Mouse (Mus musculus) forebrain, embryonic 12.5 days (tissue): ENCODE measurements around the gene Tox2. TPM values are rescaled to one million over a fixed set of nuclear protein-coding genes. Genes with fewer than 3 reads are reported as not detected.

Experiments
- ATAC-seq: fragments of 200-750 bp; cut with Nextera tagmentation; 2 replicates; pipeline ENCODE4 v1.8.0; 2017; ENCODE audit warnings: moderate TSS enrichment; ENCODE audit not compliant: low FRiP score
- H3K27ac ChIP-seq: fragments of 300-500 bp; sonication (generic); 2 replicates; pipeline ENCODE4 v1.5.1; 2016; ENCODE audit warnings: mild to moderate bottlenecking
- H3K27me3 ChIP-seq: fragments of 300-500 bp; sonication (generic); 2 replicates; pipeline ENCODE4 v1.6.1; 2016; ENCODE audit warnings: mild to moderate bottlenecking
- H3K36me3 ChIP-seq: fragments of 300-500 bp; sonication (generic); replicated peaks from 2 replicates; pipeline ENCODE4 v1.6.1; 2016; ENCODE audit warnings: mild to moderate bottlenecking
- H3K4me1 ChIP-seq: fragments of 300-500 bp; sonication (generic); 2 replicates; pipeline ENCODE4 v1.6.1; 2016
- H3K4me2 ChIP-seq: fragments of 300-500 bp; sonication (generic); 2 replicates; pipeline ENCODE4 v1.6.1; 2016; ENCODE audit warnings: mild to moderate bottlenecking, moderate library complexity
- H3K4me3 ChIP-seq: fragments of 300-500 bp; sonication (generic); replicated peaks from 2 replicates; pipeline ENCODE4 v1.5.1; 2016; ENCODE audit warnings: mild to moderate bottlenecking
- H3K9ac ChIP-seq: fragments of 300-500 bp; sonication (generic); 2 replicates; pipeline ENCODE4 v1.6.1; 2016; ENCODE audit warnings: mild to moderate bottlenecking
- H3K9me3 ChIP-seq: fragments of 300-500 bp; sonication (generic); 2 replicates; pipeline ENCODE4 v1.6.1; 2016
- WGBS: fragments of 180-500 bp; shearing (Covaris S2); methylation state at CpG from one replicate; pipeline ENCODE4 v1.1.7; 2016; 5-methylcytosine and 5-hydroxymethylcytosine counted together
- polyA plus RNA-seq: library from polyadenylated mRNA; unstranded; fragments of >200 nt; fragmentation: Nextera tagmentation; extraction: Ambion mirVana; gene quantifications from 2 replicates; pipeline ENCODE4 v1.2.1, GENCODE M21; 2016

Tox2 gene
- polyA plus RNA-seq, 1 experiment from 2014 or later = 27.2 TPM

DNA sequence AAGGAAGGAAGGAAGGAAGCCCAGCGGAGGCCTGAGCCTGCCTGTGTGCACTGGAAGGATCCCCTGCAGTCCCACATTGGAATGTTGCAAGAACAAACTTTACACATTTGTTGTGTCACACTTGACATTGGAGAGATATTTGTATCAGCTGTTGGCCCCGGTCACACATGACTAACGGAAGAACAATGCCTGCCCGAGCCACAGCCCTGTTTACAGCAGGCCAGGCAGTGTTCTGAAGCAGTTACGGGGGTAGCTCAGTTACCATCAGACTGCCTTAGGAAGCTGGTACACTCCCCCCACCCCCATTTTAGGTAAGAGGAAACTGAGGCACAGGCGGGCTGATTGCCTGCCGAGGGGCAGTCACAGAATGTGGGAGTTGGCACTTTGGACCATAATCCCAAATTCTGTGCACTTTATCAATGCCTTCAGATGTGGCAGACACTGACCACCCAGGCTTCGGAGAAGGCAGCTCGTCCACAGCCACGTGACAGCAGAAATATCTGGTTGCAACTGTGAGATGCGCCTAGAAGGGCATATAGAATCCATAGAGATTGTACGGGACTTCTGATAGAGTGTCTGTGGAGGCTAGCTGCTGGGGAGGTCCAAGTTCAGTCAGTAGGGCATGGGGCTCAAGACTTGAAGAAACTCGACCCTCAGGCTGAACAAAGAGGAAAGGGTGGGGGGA, 142.2 kb downstream of the Tox2 start:
- no peaks in the 10 kb centered on the region for H3K9me3 ChIP-seq
- WGBS = 78% methylated on average over 13 of the region's 13 CpGs

DNA sequence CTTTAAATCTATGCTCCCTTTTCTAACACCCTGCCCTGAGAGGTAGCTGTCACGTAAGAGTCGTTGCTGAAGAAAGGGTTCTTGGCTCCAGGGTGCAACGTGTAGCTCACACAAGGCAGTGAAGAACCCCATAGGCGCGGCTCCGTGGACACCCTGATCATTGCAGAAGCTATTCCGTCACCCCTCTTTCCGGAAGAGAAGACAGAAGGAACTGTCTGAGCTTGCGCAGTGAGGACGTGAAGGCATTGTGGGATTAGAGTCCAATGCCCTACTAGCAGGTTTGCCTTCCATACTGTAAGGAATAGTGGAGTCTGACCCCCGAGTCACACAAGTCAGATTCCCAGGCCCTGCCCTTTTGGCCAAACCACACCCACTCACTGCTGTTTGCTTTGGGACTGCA, 143.6 kb downstream of the Tox2 start:
- ATAC-seq = no peak
- Histone ChIP-seq H3K27me3 (peaks cover 10% of the 10 kb centered on the region), H3K4me3 (no peak overlapping the region), H3K4me2 (no peak overlapping the region), H3K4me1 (no peaks in the 10 kb centered on the region), H3K9ac (no peak overlapping the region), H3K27ac (no peak overlapping the region), H3K9me3 (no peaks in the 10 kb centered on the region), H3K36me3 (no peaks in the 10 kb centered on the region)
- 88% methylated on average over 11 of the region's 11 CpGs for WGBS

More for the DNA sequence above, 142.2 kb downstream of the Tox2 start:
- Histone ChIP-seq H3K27me3 (peaks cover 24% of the 10 kb centered on the region), H3K4me1 (no peaks in the 10 kb centered on the region), H3K27ac (no peak overlapping the region), H3K4me2 (no peak overlapping the region), H3K4me3 (no peak overlapping the region), H3K9ac (no peak overlapping the region), H3K36me3 (no peaks in the 10 kb centered on the region)
- ATAC-seq = no peak

DNA sequence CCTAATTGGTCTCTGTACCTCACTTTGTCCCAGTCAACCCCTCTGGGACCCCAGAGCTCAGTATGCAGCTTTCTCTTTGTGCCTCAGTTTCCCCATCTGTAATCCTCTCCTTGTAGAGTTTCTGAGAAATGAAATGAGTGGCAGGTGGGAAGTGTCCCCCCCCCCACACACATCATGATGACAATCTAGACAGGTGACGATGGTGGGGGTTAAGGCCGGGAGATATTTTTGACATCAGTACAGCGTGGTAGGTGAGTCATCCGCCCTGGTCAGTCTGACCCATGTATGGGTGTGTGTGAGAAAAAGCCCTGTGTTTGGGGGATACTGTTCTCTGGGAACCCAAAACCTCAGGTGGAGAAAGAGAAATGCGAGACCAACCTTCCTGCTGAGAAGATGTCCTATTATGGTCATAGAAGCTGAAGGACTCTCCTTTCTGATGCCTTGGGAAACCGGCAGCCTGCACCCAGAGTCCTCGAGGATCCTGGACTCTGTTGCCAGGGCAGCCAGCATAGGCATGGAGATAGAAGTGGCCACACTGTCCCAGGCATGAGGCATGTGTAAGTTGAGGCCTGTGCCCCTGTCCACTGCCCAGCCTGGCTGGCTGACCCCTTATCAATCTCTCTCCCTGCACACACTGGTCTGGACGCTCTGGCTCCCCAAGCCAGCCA, 144.7 kb downstream of the Tox2 start:
- ATAC-seq = no peak
- H3K9me3 ChIP-seq = no peaks in the 10 kb centered on the region
- H3K4me2 ChIP-seq = no peak overlapping the region
- no peak overlapping the region for H3K27ac ChIP-seq
- H3K4me3 ChIP-seq = no peak overlapping the region
- H3K4me1 ChIP-seq = no peaks in the 10 kb centered on the region
- H3K36me3 ChIP-seq = no peaks in the 10 kb centered on the region
- H3K27me3 ChIP-seq = peaks cover 7% of the 10 kb centered on the region; the same call in 1 of the 2 replicates
- no peak overlapping the region for H3K9ac ChIP-seq
- WGBS = 87% methylated on average over 8 of the region's 8 CpGs

DNA sequence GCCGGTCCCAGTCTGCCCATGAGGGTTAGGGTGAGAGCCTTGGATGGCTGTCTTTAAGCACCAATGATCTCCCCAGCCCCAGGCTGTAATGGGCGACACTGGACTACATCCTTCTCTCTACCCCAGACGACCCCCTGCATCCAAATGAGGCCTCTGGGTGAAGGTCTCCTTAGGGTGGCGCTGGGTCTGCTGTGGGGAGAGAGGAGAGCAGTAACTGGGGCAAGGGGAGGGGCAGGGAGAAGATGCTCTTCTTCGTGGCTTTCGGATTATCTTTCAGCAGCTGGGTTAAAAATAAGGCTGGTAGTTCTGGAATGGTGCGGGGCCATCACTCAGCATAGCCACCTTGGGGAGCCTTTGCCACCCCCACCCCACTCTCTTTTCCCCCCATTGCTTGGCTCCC, 145.8 kb downstream of the Tox2 start:
- Histone ChIP-seq H3K9me3 (no peaks in the 10 kb centered on the region), H3K36me3 (no peaks in the 10 kb centered on the region), H3K9ac (no peak overlapping the region), H3K4me2 (no peak overlapping the region), H3K27ac (no peak overlapping the region), H3K27me3 (peaks cover 7% of the 10 kb centered on the region; the same call in 1 of the 2 replicates), H3K4me3 (no peak overlapping the region), H3K4me1 (no peaks in the 10 kb centered on the region)
- ATAC-seq = no peak
- WGBS = 73% methylated on average over 7 of the region's 7 CpGs

DNA sequence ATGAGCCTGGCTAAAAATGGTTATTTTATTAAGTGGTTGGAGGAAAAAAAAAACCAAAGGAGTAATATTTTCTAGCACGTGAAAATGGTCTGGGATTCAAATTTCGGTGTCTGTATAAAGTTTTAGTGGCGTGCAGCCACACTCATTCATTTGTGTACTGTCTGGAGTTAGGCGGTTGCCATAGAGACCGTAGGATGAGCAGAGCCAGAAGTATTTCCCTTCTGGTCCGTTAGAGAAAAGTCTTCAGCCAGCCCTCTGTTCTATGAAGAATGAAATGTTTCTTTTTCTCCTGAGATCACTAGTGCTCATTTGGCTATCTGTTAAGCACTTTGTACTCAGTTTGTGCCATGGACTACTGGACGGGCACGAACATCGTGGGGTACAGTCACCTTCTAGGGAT, 146.5 kb downstream of the Tox2 start:
- peaks cover 7% of the 10 kb centered on the region; the same call in 1 of the 2 replicates for H3K27me3 ChIP-seq
- no peak overlapping the region for H3K27ac ChIP-seq
- H3K36me3 ChIP-seq = no peaks in the 10 kb centered on the region
- H3K9me3 ChIP-seq = no peaks in the 10 kb centered on the region
- no peak overlapping the region for H3K9ac ChIP-seq
- no peak overlapping the region for H3K4me3 ChIP-seq
- H3K4me1 ChIP-seq = no peaks in the 10 kb centered on the region
- WGBS = 74% methylated on average over 9 of the region's 9 CpGs
- no peak for ATAC-seq
- H3K4me2 ChIP-seq = no peak overlapping the region

DNA sequence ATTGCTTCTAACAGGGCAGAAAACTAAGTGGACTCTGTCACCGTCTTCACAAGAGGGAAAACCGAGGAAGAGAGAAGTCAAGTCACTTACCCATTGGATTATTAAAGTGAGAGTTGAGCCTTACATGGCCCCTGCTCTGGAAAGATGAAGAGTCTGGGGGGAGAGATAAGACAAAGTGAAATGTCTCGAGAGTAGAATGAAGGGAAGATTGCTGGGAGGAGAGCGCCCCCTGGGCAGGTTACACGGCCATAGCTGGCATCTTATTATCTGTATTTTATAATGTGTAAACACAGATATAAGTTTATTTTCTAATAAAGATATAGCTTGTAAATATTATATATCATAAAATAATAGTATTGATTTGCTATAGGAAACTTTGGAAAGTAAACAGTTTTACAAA, 147.5 kb downstream of the Tox2 start:
- Histone ChIP-seq H3K4me1 (no peaks in the 10 kb centered on the region), H3K36me3 (no peaks in the 10 kb centered on the region), H3K9ac (no peak overlapping the region), H3K9me3 (no peaks in the 10 kb centered on the region), H3K4me2 (no peak overlapping the region), H3K27ac (no peak overlapping the region), H3K4me3 (no peak overlapping the region), H3K27me3 (0 out of 2 replicates have a peak, but pooled peaks cover 4% of the 10 kb centered on the region)
- ATAC-seq = no peak
- WGBS = 61% methylated on average over 5 of the region's 5 CpGs

DNA sequence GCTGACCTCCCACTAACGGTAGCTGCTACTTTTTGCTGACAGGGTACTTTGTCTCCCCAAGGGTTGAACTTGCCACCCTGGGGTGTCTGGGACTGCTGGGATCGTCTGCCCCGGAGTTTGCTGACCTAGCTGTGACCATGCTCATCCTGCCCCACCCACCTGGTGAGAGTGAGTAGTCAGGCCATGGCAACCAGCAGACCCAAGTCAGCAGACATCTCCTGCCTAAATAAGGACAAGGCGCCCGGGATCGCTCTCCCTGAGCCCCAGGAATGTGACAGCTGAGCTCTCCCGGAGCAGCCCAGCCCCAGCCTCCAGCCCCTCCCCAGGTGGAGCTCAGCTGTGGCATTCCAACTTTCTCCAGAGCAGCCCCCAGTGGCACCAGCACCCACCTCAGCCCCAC, 150.8 kb downstream of the Tox2 start:
- Histone ChIP-seq H3K4me2 (no peak overlapping the region), H3K4me3 (no peak overlapping the region), H3K4me1 (no peaks in the 10 kb centered on the region), H3K27me3 (no peaks in the 10 kb centered on the region), H3K36me3 (no peaks in the 10 kb centered on the region), H3K27ac (no peak overlapping the region), H3K9me3 (no peaks in the 10 kb centered on the region), H3K9ac (no peak overlapping the region)
- ATAC-seq = no peak
- 26% methylated on average over 7 of the region's 7 CpGs for WGBS

DNA sequence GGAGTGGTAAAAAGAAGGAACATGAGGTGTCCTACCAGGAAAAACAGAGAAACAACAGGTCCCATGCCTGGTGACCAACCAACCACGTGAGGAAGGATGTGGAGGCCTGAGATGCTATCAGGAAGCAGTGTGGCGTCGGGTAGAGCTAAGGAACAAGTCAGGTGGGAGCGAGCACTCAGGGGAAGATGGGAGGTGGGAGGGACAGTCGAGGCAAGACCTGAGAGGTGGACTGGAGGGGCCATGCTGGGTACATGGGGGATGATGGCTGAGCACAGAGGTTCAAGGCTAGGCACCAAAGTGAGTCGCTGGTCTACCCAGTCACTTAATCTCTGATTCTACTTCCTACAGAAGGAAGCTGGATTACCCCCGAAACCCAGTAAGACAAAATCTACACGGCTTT, 152.7 kb downstream of the Tox2 start:
- H3K27me3 ChIP-seq = no peaks in the 10 kb centered on the region
- WGBS = 83% methylated on average over 8 of the region's 8 CpGs
- no peak overlapping the region for H3K4me3 ChIP-seq
- no peak overlapping the region for H3K27ac ChIP-seq
- H3K9me3 ChIP-seq = no peaks in the 10 kb centered on the region
- H3K4me2 ChIP-seq = no peak overlapping the region
- ATAC-seq = no peak
- no peaks in the 10 kb centered on the region for H3K4me1 ChIP-seq
- H3K36me3 ChIP-seq = no peaks in the 10 kb centered on the region
- no peak overlapping the region for H3K9ac ChIP-seq

DNA sequence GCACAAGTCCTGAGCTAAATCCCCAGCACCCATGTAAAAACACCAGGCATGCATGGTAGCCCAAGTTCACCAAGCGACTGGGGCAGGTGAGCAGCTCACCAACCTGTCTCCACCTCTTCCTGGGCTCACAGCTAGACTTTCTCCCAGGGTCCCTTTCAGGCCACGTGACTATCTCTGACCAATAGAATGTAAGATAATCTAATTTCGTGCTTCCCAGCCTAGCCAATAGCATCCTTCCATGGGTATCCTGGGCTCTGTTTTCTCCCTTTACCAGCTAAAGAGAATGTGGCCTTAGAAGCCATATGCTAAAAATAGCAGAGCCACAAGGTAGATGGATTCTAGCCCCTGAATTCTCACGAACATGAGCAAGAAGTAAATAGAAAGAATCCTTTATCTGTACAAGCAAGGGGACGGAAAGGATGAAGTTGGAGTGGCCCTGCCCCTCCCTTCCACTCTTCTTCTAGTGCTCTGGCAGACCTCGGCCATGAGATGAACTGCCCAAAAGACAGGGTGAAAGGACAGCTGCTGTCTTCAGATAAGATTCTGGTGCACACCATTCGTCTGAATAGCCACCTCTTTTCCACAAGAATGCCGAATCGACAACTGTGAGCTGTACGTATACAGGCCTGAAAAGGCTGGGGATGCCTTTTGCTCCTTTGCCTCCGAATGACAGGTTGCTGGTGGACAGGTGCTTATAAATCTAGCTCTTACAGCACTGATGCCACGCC, 153.4 kb downstream of the Tox2 start:
- Histone ChIP-seq H3K27ac (no peak overlapping the region), H3K27me3 (no peaks in the 10 kb centered on the region), H3K9ac (no peak overlapping the region), H3K4me3 (no peak overlapping the region), H3K4me1 (no peaks in the 10 kb centered on the region), H3K9me3 (no peaks in the 10 kb centered on the region), H3K36me3 (no peaks in the 10 kb centered on the region), H3K4me2 (no peak overlapping the region)
- no peak for ATAC-seq
- 82% methylated on average over 12 of the region's 12 CpGs for WGBS

DNA sequence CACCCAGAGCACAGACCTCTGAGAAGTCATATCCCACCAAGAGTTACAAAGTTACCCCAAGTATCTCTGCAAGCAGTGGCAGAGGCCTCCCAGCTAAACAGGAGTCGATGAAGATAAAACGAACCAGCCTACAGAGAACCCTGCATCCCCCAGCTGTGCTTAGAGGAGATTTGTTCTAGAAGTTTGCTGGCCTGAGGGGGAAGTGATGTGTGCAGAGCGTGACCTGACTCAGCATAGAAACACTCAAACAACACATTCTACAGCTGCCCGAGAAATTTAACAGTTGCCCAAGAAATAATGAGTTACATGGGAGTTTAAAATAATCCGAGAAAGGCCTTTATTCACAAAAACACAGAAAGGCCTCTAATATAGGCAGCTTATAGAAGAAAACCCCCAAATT, 155.7 kb downstream of the Tox2 start:
- 83% methylated on average over 5 of the region's 5 CpGs for WGBS
- Histone ChIP-seq H3K9ac (no peak overlapping the region), H3K36me3 (no peaks in the 10 kb centered on the region), H3K27ac (no peak overlapping the region), H3K4me2 (no peak overlapping the region), H3K4me3 (no peak overlapping the region), H3K9me3 (no peaks in the 10 kb centered on the region), H3K27me3 (no peaks in the 10 kb centered on the region), H3K4me1 (no peaks in the 10 kb centered on the region)
- no peak for ATAC-seq

DNA sequence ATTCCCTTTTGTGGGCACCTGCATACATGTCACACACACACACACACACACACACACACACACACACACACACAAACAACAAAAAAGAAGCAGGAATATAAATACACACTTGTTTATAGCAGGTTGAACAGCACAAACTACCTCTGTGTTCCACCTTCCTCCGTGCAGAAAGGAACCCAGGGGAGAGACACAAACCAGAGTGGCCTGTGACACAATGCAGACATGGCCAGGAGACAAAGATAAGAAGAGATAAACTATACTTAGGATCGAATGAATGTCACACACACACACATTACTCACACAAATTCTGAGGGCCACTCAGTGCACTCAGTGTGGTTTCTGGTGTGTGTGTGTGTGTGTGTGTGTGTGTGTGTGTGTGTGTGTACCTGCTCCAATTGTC, 156.3 kb downstream of the Tox2 start:
- 80% methylated on average over 2 of the region's 2 CpGs for WGBS
- Histone ChIP-seq H3K4me3 (no peak overlapping the region), H3K27ac (no peak overlapping the region), H3K4me2 (no peak overlapping the region), H3K36me3 (no peaks in the 10 kb centered on the region), H3K9ac (no peak overlapping the region), H3K9me3 (no peaks in the 10 kb centered on the region), H3K27me3 (no peaks in the 10 kb centered on the region), H3K4me1 (no peaks in the 10 kb centered on the region)
- no peak for ATAC-seq

DNA sequence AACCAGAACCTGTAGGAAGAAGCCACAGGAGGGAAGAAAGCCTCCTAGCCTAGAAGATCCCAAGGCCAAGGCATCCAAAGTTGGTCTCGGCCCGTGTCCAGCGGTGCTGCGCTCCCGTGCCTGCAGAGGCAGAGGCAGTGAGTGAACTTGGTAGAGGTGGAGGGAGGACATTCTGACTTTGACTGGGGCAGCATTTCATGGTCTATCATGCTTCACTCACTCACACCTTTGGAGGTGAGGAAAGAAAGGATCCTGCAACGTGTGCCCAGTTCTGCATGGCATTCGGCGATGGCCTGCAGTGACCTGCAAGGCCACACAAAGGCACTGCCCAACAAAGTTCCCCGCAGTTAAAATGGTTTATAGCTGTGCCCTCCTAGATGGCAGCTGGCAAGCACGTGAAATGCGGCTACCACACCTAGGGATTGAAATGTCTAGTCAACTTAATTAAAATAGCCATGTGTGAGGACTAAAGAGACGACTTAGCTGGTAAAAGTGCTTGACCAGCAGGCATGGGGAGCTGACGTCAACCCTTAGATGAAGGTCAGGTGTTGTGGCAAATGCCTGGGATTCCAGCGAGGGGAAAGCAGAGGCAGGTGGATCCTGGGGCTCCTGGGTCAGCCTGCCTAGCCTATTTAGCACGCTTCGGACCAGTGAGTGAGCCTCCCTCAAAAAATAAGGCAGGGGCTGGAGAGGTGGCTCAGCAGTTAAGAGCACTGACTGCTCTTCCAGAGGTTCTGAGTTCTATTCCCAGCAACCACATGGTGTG, 158.1 kb downstream of the Tox2 start:
- Histone ChIP-seq H3K4me3 (no peak overlapping the region), H3K4me1 (no peaks in the 10 kb centered on the region), H3K27me3 (no peaks in the 10 kb centered on the region), H3K27ac (no peak overlapping the region), H3K9ac (no peak overlapping the region), H3K4me2 (no peak overlapping the region), H3K9me3 (no peaks in the 10 kb centered on the region), H3K36me3 (no peaks in the 10 kb centered on the region)
- 84% methylated on average over 16 of the region's 16 CpGs for WGBS
- no peak for ATAC-seq
